In genomic region chr7:68279481-68279880, GRCm38 (mm10) we compare ENCODE assay signal across 17 mouse cellular contexts. TPM values are rescaled to one million over a fixed set of nuclear protein-coding genes. Genes with fewer than 3 reads are reported as not detected.
"Had no signal": no experiment of that assay in that cellular context is flagged by ENCODE, and none has a peak within 500 bp of the region (broad histone marks: within the 10 kb centered on the region; RNA-seq: fewer than 3 reads in every experiment).

No protein-coding gene starts in this region.

- H3K9me3 ChIP-seq: limb, embryonic 13.5 days; liver, embryonic 15.5 days; megakaryocyte, embryonic 14.5 days; midbrain, embryonic 13.5 days had no signal

- H3K27ac ChIP-seq: layer of hippocampus, adult 2 months; limb, embryonic 13.5 days; liver, embryonic 15.5 days; macrophage; midbrain, embryonic 13.5 days; stomach, postnatal 0 days had no signal

- ATAC-seq: midbrain, embryonic 13.5 days had no signal

- H3K4me2 ChIP-seq: limb, embryonic 13.5 days; liver, embryonic 11.5 days; liver, embryonic 15.5 days; lung, embryonic 14.5 days; midbrain, embryonic 13.5 days had no signal

- H3K4me3 ChIP-seq: layer of hippocampus, adult 2 months; limb, embryonic 13.5 days; liver, embryonic 15.5 days; megakaryocyte, embryonic 14.5 days; midbrain, embryonic 13.5 days had no signal

- H3K9ac ChIP-seq: limb, embryonic 13.5 days; liver, embryonic 15.5 days; lung, embryonic 14.5 days; midbrain, embryonic 13.5 days had no signal

- H3K36me3 ChIP-seq: limb, embryonic 13.5 days; liver, embryonic 15.5 days; midbrain, embryonic 13.5 days had no signal

- H3K27me3 ChIP-seq: limb, embryonic 13.5 days had no signal

- DNase-seq: kidney, adult 11 months; kidney, postnatal 10 days; kidney, postnatal 4 days; lung, embryonic 14.5 days; lung, postnatal 10 days; right cerebral cortex, postnatal 14 days had no signal

RNA-seq across cellular contexts. Expression of gene Fam169b, which starts 5.8 kb away (rescaled TPM):
- total RNA-seq: midbrain, postnatal 0 days had no signal
- polyA plus RNA-seq: midbrain, embryonic 13.5 days; midbrain, postnatal 0 days; neural tube, embryonic 14.5 days had no signal

RNA-seq across cellular contexts. Expression of gene Pgpep1l, which starts 15.4 kb away (rescaled TPM):
- total RNA-seq: midbrain, postnatal 0 days had no signal
- polyA plus RNA-seq: kidney, embryonic 14.5 days; limb, embryonic 13.5 days; liver, embryonic 11.5 days; liver, embryonic 15.5 days; lung, embryonic 14.5 days; midbrain, embryonic 13.5 days; midbrain, postnatal 0 days; neural tube, embryonic 14.5 days; stomach, postnatal 0 days had no signal
